Mouse (Mus musculus): ENCODE measurements around the gene Tkt. TPM values are rescaled to one million over a fixed set of nuclear protein-coding genes. Genes with fewer than 3 reads are reported as not detected.

Tkt gene
- polyA plus RNA-seq (2016; fragmentation: Nextera tagmentation; extraction: Ambion mirVana), result 273 and 274 TPM in 2 replicates

GRCm38 (mm10) chr14:30548131-30548720 is at the start of gene Tkt:
Gene Tkt, plus strand, starts transcription at chr14:30548359.
- Histone ChIP-seq H3K4me1 (peaks cover 39% of the 10 kb centered on the region), H3K9me3 (no peaks in the 10 kb centered on the region), H3K4me2 (peak within 1 kb of the TSS; percentile 74), H3K9ac (peak within 1 kb of the TSS; percentile 89), H3K36me3 (replicated peaks) (peaks cover 3% of the 10 kb centered on the region; the same call in 1 of the 2 replicates), H3K27ac (peak within 1 kb of the TSS; percentile 90), H3K4me3 (replicated peaks) (peak within 1 kb of the TSS; percentile 85), H3K27me3 (no peaks in the 10 kb centered on the region)
- peak; percentile 8; the same call in 1 of the 2 replicates for ATAC-seq (ENCODE audit: low FRiP score)
- WGBS, result 24% methylated on average over 8 of the region's 8 CpGs

GRCm38 (mm10) chr14:30504990-30505389 is 43.2 kb upstream of the Tkt start:
- H3K4me3 ChIP-seq (replicated peaks), result no peak overlapping the region
- H3K4me1 ChIP-seq, result no peaks in the 10 kb centered on the region
- H3K27ac ChIP-seq, result no peak overlapping the region
- H3K4me2 ChIP-seq, result no peak overlapping the region
- H3K27me3 ChIP-seq, result no peaks in the 10 kb centered on the region
- peaks cover 69% of the 10 kb centered on the region for H3K36me3 ChIP-seq (replicated peaks)
- H3K9ac ChIP-seq, result no peak overlapping the region
- WGBS, result 85% methylated on average over 5 of the region's 5 CpGs
- H3K9me3 ChIP-seq, result no peaks in the 10 kb centered on the region
- no peak for ATAC-seq (ENCODE audit: low FRiP score)

DNA sequence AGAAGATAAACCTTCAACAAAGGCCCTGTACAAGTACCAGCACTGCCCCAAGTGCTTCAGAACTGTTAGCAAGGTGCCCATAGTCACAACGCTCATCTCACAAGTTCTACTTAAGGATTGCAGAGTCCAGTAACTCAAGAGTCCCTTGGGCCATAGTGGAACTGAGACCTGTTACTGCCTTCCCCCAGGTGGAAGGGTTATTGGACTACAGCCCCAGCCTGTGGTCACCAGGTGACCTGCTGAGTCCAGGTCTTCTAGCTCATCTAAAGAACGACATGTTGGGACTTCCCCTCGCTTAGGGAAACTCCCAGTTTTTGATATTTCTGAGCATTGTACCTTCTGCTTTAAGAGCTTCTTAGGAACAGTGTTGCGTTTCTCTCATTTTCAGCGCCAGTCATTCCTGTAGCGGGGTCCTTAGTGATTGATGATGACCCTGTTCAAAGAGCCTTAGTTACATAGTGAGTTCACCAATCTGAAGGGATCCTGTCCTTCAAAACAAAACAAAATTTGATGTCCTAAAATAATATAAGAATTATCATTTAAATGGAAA is 37.9 kb upstream of the Tkt start:
- H3K36me3 ChIP-seq (replicated peaks), result peaks cover 70% of the 10 kb centered on the region
- no peaks in the 10 kb centered on the region for H3K4me1 ChIP-seq
- ATAC-seq (ENCODE audit: low FRiP score), result no peak
- H3K9me3 ChIP-seq, result no peaks in the 10 kb centered on the region
- no peak overlapping the region for H3K27ac ChIP-seq
- no peaks in the 10 kb centered on the region for H3K27me3 ChIP-seq
- H3K4me3 ChIP-seq (replicated peaks), result no peak overlapping the region
- no peak overlapping the region for H3K4me2 ChIP-seq
- WGBS, result 93% methylated on average over 6 of the region's 6 CpGs
- no peak overlapping the region for H3K9ac ChIP-seq

DNA sequence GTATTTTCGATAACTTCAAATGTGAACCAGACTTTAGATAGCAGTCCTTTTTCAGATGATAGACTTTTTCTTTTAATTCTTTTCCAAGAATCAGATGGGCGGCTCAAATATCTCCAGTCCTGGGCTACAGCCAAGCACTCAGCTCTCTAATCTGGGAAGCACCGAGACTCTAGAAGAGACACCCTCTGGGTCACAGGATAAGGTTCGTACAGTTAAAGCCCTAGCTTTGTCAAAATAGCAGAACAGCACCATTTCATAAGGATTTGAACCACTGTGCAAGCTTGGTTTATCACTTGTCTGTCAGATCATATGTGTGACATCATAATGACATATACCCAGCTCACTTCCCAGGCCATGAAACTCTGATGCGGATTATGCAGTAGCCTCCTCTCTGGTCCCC is 35.3 kb upstream of the Tkt start:
- no peaks in the 10 kb centered on the region for H3K27me3 ChIP-seq
- no peak overlapping the region for H3K4me2 ChIP-seq
- WGBS, result 91% methylated on average over 5 of the region's 5 CpGs
- no peak overlapping the region for H3K4me3 ChIP-seq (replicated peaks)
- no peak overlapping the region for H3K9ac ChIP-seq
- no peaks in the 10 kb centered on the region for H3K9me3 ChIP-seq
- no peak overlapping the region for H3K27ac ChIP-seq
- no peaks in the 10 kb centered on the region for H3K4me1 ChIP-seq
- no peak for ATAC-seq (ENCODE audit: low FRiP score)
- H3K36me3 ChIP-seq (replicated peaks), result peaks cover 60% of the 10 kb centered on the region

GRCm38 (mm10) chr14:30515931-30516723 is 32.0 kb upstream of the Tkt start:
- Histone ChIP-seq H3K27ac (no peak overlapping the region), H3K4me3 (replicated peaks) (no peak overlapping the region), H3K4me2 (no peak overlapping the region), H3K27me3 (no peaks in the 10 kb centered on the region), H3K9ac (no peak overlapping the region), H3K36me3 (replicated peaks) (peaks cover 63% of the 10 kb centered on the region), H3K4me1 (no peaks in the 10 kb centered on the region), H3K9me3 (no peaks in the 10 kb centered on the region)
- 89% methylated on average over 13 of the region's 13 CpGs for WGBS
- no peak for ATAC-seq (ENCODE audit: low FRiP score)

GRCm38 (mm10) chr14:30519323-30519722 is 28.8 kb upstream of the Tkt start:
- 90% methylated on average over 5 of the region's 5 CpGs for WGBS
- Histone ChIP-seq H3K9me3 (no peaks in the 10 kb centered on the region), H3K4me2 (no peak overlapping the region), H3K4me3 (replicated peaks) (no peak overlapping the region), H3K27me3 (no peaks in the 10 kb centered on the region), H3K27ac (no peak overlapping the region), H3K9ac (no peak overlapping the region), H3K36me3 (replicated peaks) (peaks cover 74% of the 10 kb centered on the region), H3K4me1 (no peaks in the 10 kb centered on the region)
- ATAC-seq (ENCODE audit: low FRiP score), result no peak

GRCm38 (mm10) chr14:30523356-30523755 is 24.8 kb upstream of the Tkt start:
- WGBS, result 74% methylated on average over 6 of the region's 6 CpGs
- H3K4me3 ChIP-seq (replicated peaks), result no peak overlapping the region
- no peak overlapping the region for H3K9ac ChIP-seq
- no peak overlapping the region for H3K4me2 ChIP-seq
- H3K4me1 ChIP-seq, result no peaks in the 10 kb centered on the region
- no peak overlapping the region for H3K27ac ChIP-seq
- ATAC-seq (ENCODE audit: low FRiP score), result no peak
- peaks cover 85% of the 10 kb centered on the region for H3K36me3 ChIP-seq (replicated peaks)
- H3K27me3 ChIP-seq, result no peaks in the 10 kb centered on the region
- no peaks in the 10 kb centered on the region for H3K9me3 ChIP-seq

- WGBS, result 91% methylated on average over 10 of the region's 10 CpGs
- peaks cover 11% of the 10 kb centered on the region for H3K4me1 ChIP-seq
- H3K36me3 ChIP-seq (replicated peaks), result peaks cover 39% of the 10 kb centered on the region
- no peak overlapping the region for H3K4me3 ChIP-seq (replicated peaks)
- no peak overlapping the region for H3K4me2 ChIP-seq
- ATAC-seq (ENCODE audit: low FRiP score), result no peak
- H3K9ac ChIP-seq, result no peak overlapping the region
- no peaks in the 10 kb centered on the region for H3K9me3 ChIP-seq
- H3K27ac ChIP-seq, result no peak overlapping the region
- no peaks in the 10 kb centered on the region for H3K27me3 ChIP-seq
These were observed 19.8 kb upstream of the Tkt start for GRCm38 (mm10) chr14:30528392-30528791.

DNA sequence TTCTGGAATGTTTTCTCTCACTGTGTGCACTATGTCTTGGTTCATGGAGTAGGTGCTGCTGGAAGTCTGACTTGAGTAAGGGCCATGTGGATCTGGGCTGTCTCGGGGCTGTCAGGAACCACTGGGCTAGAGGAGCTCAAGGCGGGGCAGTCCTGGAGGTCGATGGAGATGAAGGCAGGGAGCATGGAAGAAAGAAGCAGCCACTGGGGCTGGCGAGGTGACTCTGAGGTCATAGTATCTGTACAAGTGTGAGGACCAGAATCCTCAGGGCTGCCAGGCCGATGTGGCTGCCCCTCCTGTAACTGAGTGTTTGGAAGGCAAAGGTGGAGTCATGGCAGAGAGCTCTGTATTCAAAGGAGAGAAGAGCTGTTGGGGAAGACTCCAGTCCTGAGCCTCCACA is 19.2 kb upstream of the Tkt start:
- peaks cover 33% of the 10 kb centered on the region for H3K36me3 ChIP-seq (replicated peaks)
- H3K27me3 ChIP-seq, result no peaks in the 10 kb centered on the region
- no peak overlapping the region for H3K4me3 ChIP-seq (replicated peaks)
- peaks cover 11% of the 10 kb centered on the region for H3K4me1 ChIP-seq
- no peak overlapping the region for H3K9ac ChIP-seq
- WGBS, result 91% methylated on average over 5 of the region's 5 CpGs
- no peaks in the 10 kb centered on the region for H3K9me3 ChIP-seq
- no peak for ATAC-seq (ENCODE audit: low FRiP score)
- no peak overlapping the region for H3K4me2 ChIP-seq
- H3K27ac ChIP-seq, result no peak overlapping the region

DNA sequence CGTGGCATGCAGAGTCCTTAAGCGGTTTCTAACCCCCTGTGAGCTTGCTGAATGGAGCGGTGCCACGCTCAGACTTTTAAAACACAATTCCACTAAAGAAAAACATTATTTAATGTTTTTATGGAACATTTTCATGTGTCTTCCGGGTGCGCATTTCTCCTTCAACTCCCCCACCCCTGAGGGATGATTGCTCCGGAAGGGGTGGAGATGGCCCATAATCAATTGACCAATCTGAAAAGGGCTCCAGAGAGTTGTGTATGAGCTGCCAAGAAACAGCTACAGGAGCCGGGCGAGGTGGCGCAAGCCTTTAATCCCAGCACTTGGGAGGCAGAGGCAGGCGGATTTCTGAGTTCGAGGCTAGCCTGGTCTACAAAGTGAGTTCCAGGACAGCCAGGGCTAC is 18.7 kb upstream of the Tkt start:
- Histone ChIP-seq H3K4me1 (peaks cover 11% of the 10 kb centered on the region), H3K4me2 (no peak overlapping the region), H3K9me3 (no peaks in the 10 kb centered on the region), H3K4me3 (replicated peaks) (no peak overlapping the region), H3K9ac (no peak overlapping the region), H3K36me3 (replicated peaks) (peaks cover 31% of the 10 kb centered on the region), H3K27me3 (no peaks in the 10 kb centered on the region), H3K27ac (no peak overlapping the region)
- ATAC-seq (ENCODE audit: low FRiP score), result no peak
- WGBS, result 95% methylated on average over 12 of the region's 12 CpGs

GRCm38 (mm10) chr14:30530726-30531269 is 17.4 kb upstream of the Tkt start:
- WGBS, result 45% methylated on average over 8 of the region's 8 CpGs
- no peak overlapping the region for H3K4me2 ChIP-seq

GRCm38 (mm10) chr14:30531431-30531830 is 16.7 kb upstream of the Tkt start:
- Histone ChIP-seq H3K4me1 (peaks cover 11% of the 10 kb centered on the region), H3K9me3 (no peaks in the 10 kb centered on the region), H3K4me2 (no peak overlapping the region), H3K4me3 (replicated peaks) (no peak overlapping the region), H3K36me3 (replicated peaks) (peaks cover 15% of the 10 kb centered on the region), H3K27me3 (no peaks in the 10 kb centered on the region), H3K27ac (peak overlapping the region; percentile 74), H3K9ac (no peak overlapping the region)
- WGBS, result 82% methylated on average over 5 of the region's 5 CpGs
- no peak for ATAC-seq (ENCODE audit: low FRiP score)

More at GRCm38 (mm10) chr14:30530726-30531269, 17.4 kb upstream of the Tkt start:
- H3K4me1 ChIP-seq, result peaks cover 11% of the 10 kb centered on the region
- no peak overlapping the region for H3K4me3 ChIP-seq (replicated peaks)
- no peak overlapping the region for H3K9ac ChIP-seq
- H3K27ac ChIP-seq, result peak overlapping the region; percentile 74
- no peaks in the 10 kb centered on the region for H3K9me3 ChIP-seq
- no peaks in the 10 kb centered on the region for H3K27me3 ChIP-seq
- ATAC-seq (ENCODE audit: low FRiP score), result peak; percentile 11; the same call in 1 of the 2 replicates
- peaks cover 22% of the 10 kb centered on the region for H3K36me3 ChIP-seq (replicated peaks)
